Mouse (Mus musculus) megakaryocyte, embryonic 14.5 days (primary cell): ENCODE measurements around the gene Erg. TPM values are rescaled to one million over a fixed set of nuclear protein-coding genes. Genes with fewer than 3 reads are reported as not detected.

Source experiments
- H3K27me3 ChIP-seq: replicated peaks from 2 replicates; pipeline ENCODE3; 2012; ENCODE audit warnings: inconsistent platforms
- H3K36me3 ChIP-seq: replicated peaks from 2 replicates; pipeline ENCODE3; 2012; ENCODE audit warnings: low read length, inconsistent platforms, mixed read lengths
- H3K4me1 ChIP-seq: 2 replicates; pipeline ENCODE4 v1.6.1; 2012; ENCODE audit warnings: inconsistent platforms
- H3K4me3 ChIP-seq: replicated peaks from 2 replicates; pipeline ENCODE3; 2012; ENCODE audit warnings: moderate library complexity, mild to moderate bottlenecking, inconsistent platforms
- H3K9me3 ChIP-seq: 2 replicates; pipeline ENCODE4 v1.6.1; 2012; ENCODE audit warnings: inconsistent platforms
- FLI1 ChIP-seq: IDR thresholded peaks from 2 replicates; pipeline ENCODE4 v1.6.1; 2012; ENCODE audit warnings: low read length, inconsistent platforms, mixed read lengths
- GATA1 ChIP-seq: IDR thresholded peaks from 3 replicates; pipeline ENCODE4 v1.6.1; 2012; ENCODE audit warnings: mixed read lengths, low read length, inconsistent platforms, borderline replicate concordance
- polyA plus RNA-seq: library from polyadenylated mRNA; stranded (reverse); fragments of >175 nt; gene quantifications from 2 replicates; pipeline ENCODE4 v1.2.3, GENCODE M21; 2012; ENCODE audit warnings: low replicate concordance; ENCODE audit not compliant: insufficient read depth

The Erg gene
- polyA plus RNA-seq, 1 experiment = 3.9 TPM

DNA sequence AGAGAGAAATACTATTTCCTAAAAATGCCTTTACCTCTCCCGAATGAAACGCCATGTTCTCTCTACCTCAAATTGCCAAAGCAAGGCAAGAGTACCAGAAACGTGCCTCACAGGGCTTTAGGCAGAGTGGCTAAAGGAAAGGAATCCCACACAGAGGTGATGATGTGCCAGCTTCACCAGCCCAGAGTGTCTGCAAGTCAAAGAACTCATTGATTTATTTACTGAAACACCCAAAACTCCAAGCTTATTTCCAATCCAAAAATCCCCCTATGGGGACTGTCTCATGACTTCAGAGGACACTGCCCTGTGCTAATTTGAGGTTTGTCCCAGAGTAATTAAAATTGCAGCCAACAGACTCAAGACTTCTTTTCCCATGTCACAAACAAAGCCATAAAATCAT is 129.4 kb downstream of the Erg start:
- peaks cover 25% of the 10 kb centered on the region for H3K27me3 ChIP-seq
- TF ChIP-seq FLI1 (no peak), GATA1 (no peak)
- no peaks in the 10 kb centered on the region for H3K9me3 ChIP-seq
- H3K36me3 ChIP-seq = no peaks in the 10 kb centered on the region
- peak overlapping the region; percentile 93 for H3K4me3 ChIP-seq
- H3K4me1 ChIP-seq = peaks cover 79% of the 10 kb centered on the region

DNA sequence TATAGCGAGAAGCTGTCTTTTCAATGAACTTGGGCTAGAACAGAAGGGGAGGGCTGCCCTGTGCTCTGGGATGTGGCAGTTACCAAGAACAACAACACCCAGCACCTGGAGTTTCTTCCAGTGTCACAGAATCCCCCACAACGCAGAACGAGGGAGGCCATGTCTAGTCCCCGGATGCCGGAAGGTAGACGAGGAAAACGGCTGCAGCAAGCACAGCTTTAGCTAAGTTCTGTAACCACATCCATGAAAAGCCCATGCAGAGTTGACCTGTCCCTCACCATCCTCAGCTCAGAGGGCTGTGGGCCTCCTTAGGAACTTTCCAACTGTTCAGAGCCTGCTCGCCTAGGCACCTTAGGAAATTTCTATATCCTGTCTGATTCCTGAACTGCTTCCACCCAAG is 130.5 kb downstream of the Erg start:
- H3K9me3 ChIP-seq = no peaks in the 10 kb centered on the region
- peaks cover 88% of the 10 kb centered on the region for H3K4me1 ChIP-seq
- no peaks in the 10 kb centered on the region for H3K36me3 ChIP-seq
- peak overlapping the region; percentile 84 for H3K4me3 ChIP-seq
- TF ChIP-seq FLI1 (no peak), GATA1 (no peak)
- peaks cover 22% of the 10 kb centered on the region for H3K27me3 ChIP-seq

DNA sequence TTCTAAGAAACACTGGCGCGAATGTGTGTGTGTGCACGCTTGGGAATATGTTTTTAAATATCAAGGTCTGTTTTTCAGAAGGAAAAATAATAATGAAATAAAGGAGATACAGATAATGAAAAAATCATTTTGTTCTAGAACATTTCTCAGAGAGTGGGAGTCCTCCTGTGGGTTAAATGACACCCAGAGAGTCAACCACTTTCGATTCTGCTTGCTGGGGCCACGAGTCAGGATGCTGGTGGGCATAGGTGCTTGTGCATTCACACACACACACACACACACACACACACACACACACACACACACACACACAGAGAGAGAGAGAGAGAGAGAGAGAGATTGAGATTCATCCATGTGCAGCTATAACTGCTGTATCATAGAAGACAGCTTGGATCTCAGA is 130.9 kb downstream of the Erg start:
- Histone ChIP-seq H3K4me1 (peaks cover 92% of the 10 kb centered on the region), H3K36me3 (no peaks in the 10 kb centered on the region), H3K27me3 (peaks cover 20% of the 10 kb centered on the region), H3K9me3 (no peaks in the 10 kb centered on the region), H3K4me3 (peak overlapping the region; percentile 84)
- TF ChIP-seq FLI1 = no peak
- no peak for TF ChIP-seq GATA1

DNA sequence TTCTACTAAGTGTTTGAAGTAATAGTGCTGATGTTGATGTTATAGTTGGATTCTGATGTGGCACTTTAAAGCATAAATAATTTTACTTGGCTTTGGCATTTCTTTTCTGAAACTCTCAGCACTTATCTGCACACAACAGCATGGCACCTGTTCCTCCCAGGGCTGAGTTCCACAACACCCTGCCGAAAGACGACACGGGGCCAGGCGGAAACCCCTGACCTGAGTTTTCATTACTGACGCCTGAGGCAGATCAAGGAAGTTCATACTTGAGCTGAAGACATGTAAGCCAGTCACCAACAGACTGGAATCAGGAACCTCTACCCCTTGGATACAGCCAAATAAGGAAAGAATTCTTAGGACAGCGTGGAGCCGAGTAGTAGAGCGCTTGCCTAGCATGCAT is 134.0 kb downstream of the Erg start:
- H3K9me3 ChIP-seq = no peaks in the 10 kb centered on the region
- peaks cover 2% of the 10 kb centered on the region for H3K27me3 ChIP-seq
- peaks cover 94% of the 10 kb centered on the region for H3K4me1 ChIP-seq
- H3K4me3 ChIP-seq = peak overlapping the region; percentile 80
- H3K36me3 ChIP-seq = no peaks in the 10 kb centered on the region
- no peak for TF ChIP-seq GATA1
- no peak for TF ChIP-seq FLI1

DNA sequence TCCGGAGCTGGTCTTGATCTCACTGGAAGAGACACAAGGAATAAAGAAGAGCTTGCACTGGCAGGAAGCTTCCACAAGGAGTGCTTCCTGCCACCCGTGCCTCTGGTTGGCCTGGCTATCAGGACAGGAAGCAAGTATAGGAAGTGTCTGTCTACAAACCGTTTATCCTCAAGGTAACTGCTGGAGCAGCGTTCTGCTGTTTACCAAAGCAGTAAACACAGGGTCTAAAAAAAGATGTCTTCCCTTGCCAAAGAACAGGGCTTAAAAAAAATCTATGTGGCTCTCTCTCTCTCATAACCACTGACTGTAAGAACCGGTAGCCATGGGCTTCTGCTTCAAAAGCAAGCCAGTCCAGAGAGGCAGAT is 137.1 kb downstream of the Erg start:
- Histone ChIP-seq H3K4me3 (peak overlapping the region; percentile 70), H3K36me3 (no peaks in the 10 kb centered on the region), H3K4me1 (peaks cover 84% of the 10 kb centered on the region), H3K27me3 (no peaks in the 10 kb centered on the region), H3K9me3 (no peaks in the 10 kb centered on the region)
- TF ChIP-seq GATA1 (no peak), FLI1 (no peak)

DNA sequence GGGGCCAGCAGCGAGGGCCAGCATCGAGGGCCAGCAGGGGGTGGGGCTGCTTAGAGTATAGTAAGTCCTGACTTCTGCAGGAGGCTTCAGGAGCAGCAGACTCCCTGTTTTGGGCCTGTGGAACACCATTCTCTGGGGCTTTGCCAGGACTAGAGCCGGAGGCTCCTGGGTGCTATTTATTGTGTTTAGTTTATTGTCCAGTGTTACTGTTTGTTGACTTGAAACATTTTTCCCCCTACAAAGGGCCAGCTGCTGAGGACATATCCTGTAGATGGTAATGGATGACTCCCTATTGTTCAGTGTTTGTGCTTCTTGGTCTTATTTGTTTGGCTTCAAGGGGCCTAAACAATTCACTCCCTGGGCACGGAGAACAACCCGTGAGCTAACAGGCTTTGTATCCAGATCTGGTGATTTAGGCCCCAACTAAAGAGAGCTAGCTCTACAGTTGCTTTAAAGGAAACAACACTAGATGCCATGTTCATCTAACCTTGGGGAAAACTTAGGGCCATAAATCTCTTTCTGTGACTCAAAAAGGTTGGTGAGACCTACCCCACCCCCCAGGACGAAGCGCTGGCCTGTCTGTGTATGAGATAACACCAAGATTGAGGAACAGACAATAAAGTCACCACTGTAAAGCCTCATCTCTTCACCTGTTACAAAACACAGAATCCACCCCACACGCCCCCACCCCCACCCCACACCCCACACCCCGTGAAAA is 137.6 kb downstream of the Erg start:
- Histone ChIP-seq H3K27me3 (no peaks in the 10 kb centered on the region), H3K4me3 (peak overlapping the region; percentile 19), H3K9me3 (no peaks in the 10 kb centered on the region), H3K4me1 (peaks cover 80% of the 10 kb centered on the region), H3K36me3 (no peaks in the 10 kb centered on the region)
- TF ChIP-seq FLI1 (no peak), GATA1 (no peak)

DNA sequence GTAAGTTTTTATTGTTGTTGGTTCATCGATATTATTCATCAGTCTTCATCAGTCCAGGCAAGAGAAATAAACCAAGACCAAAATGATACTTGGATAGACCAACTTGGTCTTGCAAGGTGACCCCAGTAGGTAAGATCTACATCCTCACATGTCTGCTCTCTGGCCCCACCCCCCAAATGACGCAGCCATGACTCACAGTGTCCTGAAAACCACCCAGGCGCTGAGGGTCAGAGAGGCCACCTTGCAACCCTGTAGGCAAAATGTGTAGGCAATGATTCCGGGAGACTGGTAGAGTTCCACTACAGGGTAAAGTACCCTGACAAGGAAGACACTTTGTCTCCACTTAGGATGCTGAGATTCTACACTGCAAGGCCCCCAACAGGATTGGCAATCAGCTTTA is 138.5 kb downstream of the Erg start:
- H3K4me1 ChIP-seq = peaks cover 71% of the 10 kb centered on the region
- H3K9me3 ChIP-seq = no peaks in the 10 kb centered on the region
- H3K27me3 ChIP-seq = no peaks in the 10 kb centered on the region
- H3K4me3 ChIP-seq = no peak overlapping the region
- H3K36me3 ChIP-seq = no peaks in the 10 kb centered on the region
- no peak for TF ChIP-seq GATA1
- no peak for TF ChIP-seq FLI1

DNA sequence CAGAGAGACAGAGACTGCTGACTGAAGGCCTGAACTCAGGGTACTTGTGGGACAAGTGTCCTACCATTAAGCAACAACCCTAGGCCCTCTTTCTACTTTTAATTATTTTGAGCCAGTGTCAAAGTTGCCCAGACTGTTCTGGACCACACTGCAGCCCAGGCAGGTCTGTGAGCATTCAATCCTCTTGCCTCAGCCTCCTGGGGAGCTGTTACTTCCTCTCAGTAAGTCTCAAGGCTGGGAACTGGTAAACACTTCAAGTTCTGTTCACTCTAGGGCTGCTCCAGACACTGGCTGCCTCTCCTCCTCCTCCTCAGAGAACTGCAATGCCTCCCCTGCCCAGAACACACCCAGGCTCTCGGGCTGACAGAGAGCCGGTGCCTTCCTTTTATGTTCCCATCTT is 140.0 kb downstream of the Erg start:
- H3K27me3 ChIP-seq = peaks cover 7% of the 10 kb centered on the region
- H3K36me3 ChIP-seq = no peaks in the 10 kb centered on the region
- no peaks in the 10 kb centered on the region for H3K9me3 ChIP-seq
- H3K4me1 ChIP-seq = peaks cover 71% of the 10 kb centered on the region
- no peak overlapping the region for H3K4me3 ChIP-seq
- no peak for TF ChIP-seq FLI1

DNA sequence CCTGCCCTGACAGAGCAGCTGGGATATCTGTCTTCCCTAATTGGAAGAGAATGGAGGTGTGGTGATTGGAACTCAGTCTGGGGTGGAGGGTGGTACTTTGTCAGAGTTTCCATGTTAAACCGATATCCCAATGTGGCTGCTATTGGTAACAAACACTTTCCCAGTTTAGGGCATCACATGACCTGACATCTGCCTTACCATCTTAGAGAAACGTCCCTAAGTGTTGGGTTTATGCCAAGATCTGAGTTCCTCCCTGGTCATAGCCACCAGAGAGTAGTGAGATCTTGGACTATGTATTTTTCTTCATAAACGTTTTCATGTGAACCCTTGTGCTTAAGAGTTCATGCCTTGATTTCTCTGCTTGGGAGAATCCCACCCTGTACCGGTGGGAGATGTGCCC is 144.4 kb downstream of the Erg start:
- peaks cover 72% of the 10 kb centered on the region for H3K4me1 ChIP-seq
- no peaks in the 10 kb centered on the region for H3K36me3 ChIP-seq
- H3K9me3 ChIP-seq = no peaks in the 10 kb centered on the region
- H3K27me3 ChIP-seq = peaks cover 32% of the 10 kb centered on the region
- TF ChIP-seq GATA1 (no peak), FLI1 (no peak)
- H3K4me3 ChIP-seq = no peak overlapping the region

DNA sequence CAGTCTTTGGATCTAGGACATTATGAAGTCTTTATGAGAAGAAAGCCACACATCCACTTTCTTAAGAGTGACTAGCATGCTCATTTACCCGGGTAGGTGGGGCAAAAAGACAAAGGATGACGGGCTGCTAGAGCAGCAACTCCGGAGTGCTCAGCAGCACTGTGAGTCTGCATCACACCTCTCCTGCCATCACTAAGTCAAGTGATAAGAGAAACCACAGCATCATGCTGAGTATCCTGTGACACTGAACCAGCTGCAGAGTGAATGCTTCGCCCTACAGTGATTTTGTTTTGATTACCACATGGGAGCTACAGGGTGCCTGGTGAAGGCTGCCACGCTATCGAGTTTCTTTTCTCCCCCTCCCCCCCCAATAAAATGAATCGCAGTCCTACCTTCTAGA is 145.2 kb downstream of the Erg start:
- H3K4me3 ChIP-seq = peak overlapping the region; percentile 76
- H3K9me3 ChIP-seq = no peaks in the 10 kb centered on the region
- TF ChIP-seq FLI1 (no peak), GATA1 (no peak)
- H3K4me1 ChIP-seq = peaks cover 72% of the 10 kb centered on the region
- H3K27me3 ChIP-seq = peaks cover 32% of the 10 kb centered on the region
- no peaks in the 10 kb centered on the region for H3K36me3 ChIP-seq

DNA sequence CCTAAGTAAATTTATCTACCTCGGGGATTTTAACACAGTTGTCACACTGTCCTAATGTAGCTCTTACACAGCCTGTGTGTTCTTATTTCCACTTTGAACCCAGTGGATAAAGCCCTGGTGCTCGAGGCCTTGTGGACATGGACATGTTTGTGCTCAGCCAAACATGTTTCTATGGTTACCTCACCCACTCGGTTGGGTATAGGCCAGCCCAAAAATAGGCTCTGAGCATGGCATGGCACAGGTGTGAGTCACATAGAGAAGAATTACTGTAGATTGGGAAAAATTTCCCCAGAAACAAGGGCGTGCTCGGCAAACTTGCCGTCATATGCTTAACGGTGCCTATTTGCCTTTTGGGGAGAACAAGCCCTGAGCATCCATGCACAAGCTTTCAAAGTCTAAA is 146.1 kb downstream of the Erg start:
- no peaks in the 10 kb centered on the region for H3K36me3 ChIP-seq
- H3K4me1 ChIP-seq = peaks cover 76% of the 10 kb centered on the region
- H3K4me3 ChIP-seq = no peak overlapping the region
- H3K9me3 ChIP-seq = no peaks in the 10 kb centered on the region
- TF ChIP-seq GATA1 = no peak
- TF ChIP-seq FLI1 = no peak
- peaks cover 32% of the 10 kb centered on the region for H3K27me3 ChIP-seq
